Mouse (Mus musculus): ENCODE results near the gene Rbfox3. TPM values are rescaled to one million over a fixed set of nuclear protein-coding genes. Genes with fewer than 3 reads are reported as not detected.

Gene Rbfox3
- polyA plus RNA-seq, 1 experiment, result 0.51 TPM

DNA sequence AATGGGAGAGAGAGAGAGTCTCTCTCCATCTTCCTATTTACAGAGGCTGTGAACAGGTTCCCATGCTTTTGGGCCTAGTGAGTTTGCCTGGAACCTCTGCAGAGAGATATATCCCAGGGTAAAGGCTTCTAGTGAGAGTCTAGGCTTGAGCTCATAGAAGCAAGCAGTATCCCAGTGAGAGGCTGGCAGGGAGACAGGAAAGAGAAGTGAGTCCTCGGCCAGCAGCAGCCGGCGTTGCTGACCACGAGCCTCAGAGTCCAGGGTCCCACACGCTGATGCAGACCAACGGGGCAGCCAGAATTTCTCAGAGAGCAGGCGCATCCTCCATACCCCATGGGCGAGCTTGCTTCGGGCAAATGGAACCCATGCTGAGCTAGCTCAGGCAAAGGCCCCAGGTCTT is 363.2 kb downstream of the Rbfox3 start:
- H3K4me3 ChIP-seq (ENCODE audit: extremely low read depth, insufficient read depth, insufficient read length), result no peak overlapping the region
- H3K4me1 ChIP-seq (ENCODE audit: control insufficient read depth, insufficient read depth, insufficient read length), result peaks cover 3% of the 10 kb centered on the region; the same call in 1 of the 2 replicates
- H3K36me3 ChIP-seq (ENCODE audit: control insufficient read depth, insufficient read depth, low read length), result no peaks in the 10 kb centered on the region
- 81% methylated on average over 9 of the region's 9 CpGs for WGBS
- H3K27me3 ChIP-seq (ENCODE audit: control insufficient read depth, insufficient read depth, low read length), result no peaks in the 10 kb centered on the region
- TF ChIP-seq POLR2A (IDR thresholded peaks at IDR 0.05; ENCODE audit: low read depth, low read length) (no peak), CTCF (IDR thresholded peaks at IDR 0.05; ENCODE audit: extremely low read depth, insufficient read depth, insufficient read length, insufficient replicate concordance) (no peak)
- no peak for DNase-seq (ENCODE audit: low read depth in 1 of 2, low spot score in 2 of 2)
- H3K27ac ChIP-seq (ENCODE audit: insufficient read depth, low read length), result no peak overlapping the region

DNA sequence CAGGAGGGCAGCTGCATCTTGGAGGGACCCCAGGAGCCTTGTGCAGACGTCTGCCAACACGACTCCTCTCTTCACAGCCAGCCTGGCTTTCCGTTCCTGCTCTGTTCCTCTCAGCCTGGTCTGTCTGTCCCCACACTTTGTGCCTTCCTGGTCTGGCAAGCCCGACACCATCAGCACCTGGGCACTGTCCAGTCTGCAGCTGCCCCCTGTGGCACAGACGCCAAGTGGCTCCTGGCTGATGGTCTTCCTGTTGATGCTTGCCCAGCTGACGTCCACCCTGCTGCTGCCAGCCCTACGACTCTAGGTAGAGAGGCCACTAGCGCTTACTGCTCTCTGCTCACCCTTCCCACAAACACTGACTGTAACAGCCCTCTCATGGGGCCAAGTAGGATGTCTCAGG is 365.1 kb downstream of the Rbfox3 start:
- TF ChIP-seq POLR2A (IDR thresholded peaks at IDR 0.05; ENCODE audit: low read depth, low read length), result no peak
- TF ChIP-seq CTCF (IDR thresholded peaks at IDR 0.05; ENCODE audit: extremely low read depth, insufficient read depth, insufficient read length, insufficient replicate concordance), result no peak
- Histone ChIP-seq H3K4me1 (ENCODE audit: control insufficient read depth, insufficient read depth, insufficient read length) (peaks cover under 1% of the 10 kb centered on the region; the same call in 1 of the 2 replicates), H3K36me3 (ENCODE audit: control insufficient read depth, insufficient read depth, low read length) (no peaks in the 10 kb centered on the region), H3K27ac (ENCODE audit: insufficient read depth, low read length) (no peak overlapping the region), H3K4me3 (ENCODE audit: extremely low read depth, insufficient read depth, insufficient read length) (no peak overlapping the region), H3K27me3 (ENCODE audit: control insufficient read depth, insufficient read depth, low read length) (no peaks in the 10 kb centered on the region)
- 68% methylated on average over 8 of the region's 8 CpGs for WGBS
- no peak for DNase-seq (ENCODE audit: low read depth in 1 of 2, low spot score in 2 of 2)

DNA sequence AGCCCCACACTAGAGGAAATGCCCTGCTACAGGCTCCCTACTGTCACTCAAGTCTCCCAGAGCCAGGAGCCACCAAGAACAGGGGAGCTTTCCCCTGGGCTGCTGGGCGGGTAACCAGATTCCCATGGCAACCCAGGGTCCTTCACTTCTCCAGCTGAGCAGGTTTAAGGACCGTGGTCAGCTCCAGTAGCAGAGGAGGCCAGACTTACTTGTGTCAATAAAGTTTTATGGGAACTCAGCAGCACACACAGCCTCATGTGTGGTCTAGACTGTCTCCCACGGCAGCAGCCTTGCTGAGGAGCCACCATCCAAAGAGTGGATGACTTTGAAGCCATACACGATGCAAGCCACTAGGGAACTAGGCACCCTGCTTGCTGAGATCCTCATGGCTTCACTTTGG is 365.7 kb downstream of the Rbfox3 start:
- no peak for TF ChIP-seq CTCF (IDR thresholded peaks at IDR 0.05; ENCODE audit: extremely low read depth, insufficient read depth, insufficient read length, insufficient replicate concordance)
- TF ChIP-seq POLR2A (IDR thresholded peaks at IDR 0.05; ENCODE audit: low read depth, low read length), result no peak

DNA sequence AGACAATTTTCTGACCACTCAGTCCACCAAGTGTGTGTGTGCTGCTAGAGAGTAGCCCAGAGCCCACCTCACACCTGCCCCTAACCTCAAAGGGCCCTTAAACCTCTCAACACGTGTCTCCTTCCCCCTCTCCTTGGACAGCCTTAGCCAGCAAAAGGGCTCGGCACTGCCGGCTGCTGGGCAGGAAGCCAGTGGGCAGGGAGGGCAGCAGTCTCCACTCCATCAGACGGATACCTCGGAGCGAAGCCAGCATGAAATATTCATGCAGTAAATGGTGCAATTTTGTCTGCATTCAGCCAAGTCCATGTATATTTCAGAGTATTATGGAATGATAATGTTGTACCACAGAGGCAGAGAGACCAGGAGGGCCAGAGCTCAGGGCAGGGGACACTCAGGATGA is 366.8 kb downstream of the Rbfox3 start:
- WGBS, result 77% methylated on average over 6 of the region's 6 CpGs
- no peak for DNase-seq (ENCODE audit: low read depth in 1 of 2, low spot score in 2 of 2)
- Histone ChIP-seq H3K27me3 (ENCODE audit: control insufficient read depth, insufficient read depth, low read length) (no peaks in the 10 kb centered on the region), H3K36me3 (ENCODE audit: control insufficient read depth, insufficient read depth, low read length) (no peaks in the 10 kb centered on the region), H3K4me1 (ENCODE audit: control insufficient read depth, insufficient read depth, insufficient read length) (no peaks in the 10 kb centered on the region), H3K27ac (ENCODE audit: insufficient read depth, low read length) (no peak overlapping the region), H3K4me3 (ENCODE audit: extremely low read depth, insufficient read depth, insufficient read length) (no peak overlapping the region)
- no peak for TF ChIP-seq CTCF (IDR thresholded peaks at IDR 0.05; ENCODE audit: extremely low read depth, insufficient read depth, insufficient read length, insufficient replicate concordance)
- TF ChIP-seq POLR2A (IDR thresholded peaks at IDR 0.05; ENCODE audit: low read depth, low read length), result no peak

More for the DNA sequence above, 365.7 kb downstream of the Rbfox3 start:
- Histone ChIP-seq H3K27ac (ENCODE audit: insufficient read depth, low read length) (no peak overlapping the region), H3K4me3 (ENCODE audit: extremely low read depth, insufficient read depth, insufficient read length) (no peak overlapping the region), H3K36me3 (ENCODE audit: control insufficient read depth, insufficient read depth, low read length) (no peaks in the 10 kb centered on the region), H3K27me3 (ENCODE audit: control insufficient read depth, insufficient read depth, low read length) (no peaks in the 10 kb centered on the region), H3K4me1 (ENCODE audit: control insufficient read depth, insufficient read depth, insufficient read length) (no peaks in the 10 kb centered on the region)
- 32% methylated on average over 4 of the region's 4 CpGs for WGBS
- no peak for DNase-seq (ENCODE audit: low read depth in 1 of 2, low spot score in 2 of 2)

DNA sequence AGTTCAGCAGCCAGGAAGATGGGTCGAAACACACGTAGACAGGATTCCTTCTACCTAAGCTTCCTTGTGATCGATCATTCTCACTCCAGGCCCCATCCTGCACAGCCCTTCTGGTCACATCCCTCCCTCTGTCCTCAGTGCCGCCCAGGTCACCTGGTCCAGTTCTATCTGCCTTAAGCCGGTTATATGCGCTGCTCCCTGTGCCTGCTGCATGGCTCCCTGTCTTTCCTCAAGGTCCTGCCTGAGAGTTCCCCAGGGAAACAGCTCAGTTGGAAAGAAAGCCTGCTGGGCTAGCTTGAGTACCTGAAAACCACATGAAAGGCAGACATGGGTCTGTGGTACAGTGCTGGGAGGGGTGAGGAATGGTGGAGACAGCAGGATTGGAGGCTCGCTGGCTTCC is 368.5 kb downstream of the Rbfox3 start:
- no peak for DNase-seq (ENCODE audit: low read depth in 1 of 2, low spot score in 2 of 2)
- Histone ChIP-seq H3K27me3 (ENCODE audit: control insufficient read depth, insufficient read depth, low read length) (no peaks in the 10 kb centered on the region), H3K4me1 (ENCODE audit: control insufficient read depth, insufficient read depth, insufficient read length) (no peaks in the 10 kb centered on the region), H3K27ac (ENCODE audit: insufficient read depth, low read length) (no peak overlapping the region), H3K4me3 (ENCODE audit: extremely low read depth, insufficient read depth, insufficient read length) (no peak overlapping the region), H3K36me3 (ENCODE audit: control insufficient read depth, insufficient read depth, low read length) (no peaks in the 10 kb centered on the region)
- TF ChIP-seq POLR2A (IDR thresholded peaks at IDR 0.05; ENCODE audit: low read depth, low read length) (no peak), CTCF (IDR thresholded peaks at IDR 0.05; ENCODE audit: extremely low read depth, insufficient read depth, insufficient read length, insufficient replicate concordance) (no peak)
- WGBS, result 70% methylated on average over 7 of the region's 7 CpGs

DNA sequence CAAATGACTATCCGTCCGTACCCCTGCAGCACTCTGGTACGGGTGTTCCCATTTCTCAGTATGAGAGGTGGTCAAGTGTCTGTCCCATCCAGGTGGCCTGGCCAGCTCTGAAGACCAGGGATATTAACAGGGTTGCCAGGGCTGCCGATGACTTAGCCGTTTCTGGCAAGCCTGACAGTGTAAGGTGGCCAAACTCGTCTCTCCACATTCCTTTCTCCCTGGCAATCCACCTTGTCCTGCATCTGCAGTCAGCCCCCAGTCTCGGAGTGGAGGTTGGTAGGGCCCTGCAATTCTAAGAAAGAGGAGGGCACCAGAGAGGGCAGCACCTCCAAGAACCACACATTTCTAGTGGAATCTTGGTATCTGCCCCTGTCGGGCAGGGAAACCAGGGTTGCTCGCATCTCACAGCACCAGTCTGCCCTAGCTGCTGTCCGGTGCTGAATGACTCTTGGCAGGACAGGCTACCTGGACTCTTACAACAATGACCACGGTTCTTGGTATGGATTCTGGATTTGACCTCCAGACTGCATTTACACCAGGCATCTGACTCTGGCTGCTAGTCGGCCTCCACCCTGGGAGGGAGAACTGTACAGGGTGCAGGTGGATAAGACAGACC is 370.9 kb downstream of the Rbfox3 start:
- Histone ChIP-seq H3K36me3 (ENCODE audit: control insufficient read depth, insufficient read depth, low read length) (no peaks in the 10 kb centered on the region), H3K4me1 (ENCODE audit: control insufficient read depth, insufficient read depth, insufficient read length) (no peaks in the 10 kb centered on the region), H3K27me3 (ENCODE audit: control insufficient read depth, insufficient read depth, low read length) (no peaks in the 10 kb centered on the region), H3K4me3 (ENCODE audit: extremely low read depth, insufficient read depth, insufficient read length) (no peak overlapping the region), H3K27ac (ENCODE audit: insufficient read depth, low read length) (no peak overlapping the region)
- no peak for DNase-seq (ENCODE audit: low read depth in 1 of 2, low spot score in 2 of 2)
- WGBS, result 60% methylated on average over 12 of the region's 12 CpGs
- no peak for TF ChIP-seq CTCF (IDR thresholded peaks at IDR 0.05; ENCODE audit: extremely low read depth, insufficient read depth, insufficient read length, insufficient replicate concordance)
- no peak for TF ChIP-seq POLR2A (IDR thresholded peaks at IDR 0.05; ENCODE audit: low read depth, low read length)

DNA sequence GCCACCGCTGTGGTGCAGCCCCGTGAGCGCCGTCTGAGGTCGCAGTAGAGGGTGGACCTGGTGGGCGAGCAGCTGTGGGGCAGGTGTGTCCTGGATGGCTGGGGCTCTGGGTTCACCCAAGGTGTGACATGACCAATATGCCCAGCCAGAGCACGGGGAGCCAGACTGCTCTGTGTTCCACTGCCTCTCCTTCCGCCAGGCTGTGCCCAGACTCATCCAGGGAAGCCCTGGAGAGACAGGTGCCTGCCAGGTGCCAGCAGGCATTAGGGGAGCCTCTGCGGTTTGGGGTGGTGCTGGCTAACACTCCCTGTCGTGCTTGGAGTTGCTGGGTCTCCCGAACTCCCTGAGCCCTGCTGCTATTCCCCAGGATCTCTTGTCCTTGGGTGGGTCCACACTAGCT is 373.4 kb downstream of the Rbfox3 start:
- no peak for DNase-seq (ENCODE audit: low read depth in 1 of 2, low spot score in 2 of 2)

More for the DNA sequence above, 373.4 kb downstream of the Rbfox3 start:
- no peaks in the 10 kb centered on the region for H3K36me3 ChIP-seq (ENCODE audit: control insufficient read depth, insufficient read depth, low read length)
- no peak overlapping the region for H3K4me3 ChIP-seq (ENCODE audit: extremely low read depth, insufficient read depth, insufficient read length)
- TF ChIP-seq POLR2A (IDR thresholded peaks at IDR 0.05; ENCODE audit: low read depth, low read length), result no peak
- no peak for TF ChIP-seq CTCF (IDR thresholded peaks at IDR 0.05; ENCODE audit: extremely low read depth, insufficient read depth, insufficient read length, insufficient replicate concordance)
- 85% methylated on average over 11 of the region's 11 CpGs for WGBS
- no peak overlapping the region for H3K27ac ChIP-seq (ENCODE audit: insufficient read depth, low read length)
- no peaks in the 10 kb centered on the region for H3K27me3 ChIP-seq (ENCODE audit: control insufficient read depth, insufficient read depth, low read length)
- no peaks in the 10 kb centered on the region for H3K4me1 ChIP-seq (ENCODE audit: control insufficient read depth, insufficient read depth, insufficient read length)
